Mouse (Mus musculus): ENCODE measurements around the gene Cartpt.
"Not testable (repeated sequence)": the region's sequence is repeated elsewhere in the genome, so short reads cannot be mapped to it uniquely, and the experiment has no call there.

Cartpt gene

DNA sequence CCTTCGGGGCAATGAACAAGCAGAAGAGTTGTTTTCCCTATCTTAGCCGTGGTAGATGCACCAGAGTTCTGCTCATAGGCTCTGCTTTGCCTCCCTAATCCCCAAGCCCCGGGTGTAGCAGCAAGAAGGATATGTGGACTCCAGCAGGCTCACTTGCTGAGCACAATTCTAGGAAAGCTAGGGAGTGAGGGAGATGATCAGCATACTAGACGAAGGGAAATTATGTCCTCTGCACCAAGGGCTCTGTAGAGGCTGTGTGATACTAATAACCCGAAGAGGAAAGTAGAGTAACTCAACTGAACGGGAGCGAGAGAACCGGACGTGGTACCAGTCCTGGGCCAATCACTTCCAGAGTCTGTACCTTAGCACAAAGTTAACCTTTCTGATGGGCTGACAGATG, at the start of gene Cartpt:
Gene Cartpt (minus strand): TSS at position 127 of the 400 bp plus-strand sequence.
- no peak for DNase-seq (ENCODE audit: low read depth, low spot score)

GRCm38 (mm10) chr13:99947417-99947816, 46.5 kb upstream of the Cartpt start:
- no peak for DNase-seq (ENCODE audit: low read depth, low spot score)

DNA sequence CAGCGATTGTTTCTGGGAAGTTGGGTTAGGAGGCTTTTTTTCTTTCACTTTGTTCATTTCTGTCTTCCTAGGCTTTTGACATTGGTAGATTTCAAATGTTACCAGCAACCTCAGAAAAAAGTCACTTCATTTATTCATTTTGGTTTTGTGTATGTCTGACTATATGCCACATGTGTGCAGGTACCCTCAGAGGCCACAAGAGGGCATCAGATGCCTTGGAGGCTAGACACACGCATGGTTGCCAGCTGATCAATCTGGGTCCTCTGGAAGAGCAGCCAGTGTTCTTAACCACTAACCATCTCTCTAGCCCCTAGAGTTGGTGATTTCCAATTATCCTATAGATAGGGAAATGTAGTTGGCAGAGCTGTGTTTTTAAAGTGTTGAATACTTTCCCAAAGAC, 42.6 kb upstream of the Cartpt start:
- no peak for DNase-seq (ENCODE audit: low read depth, low spot score)

DNA sequence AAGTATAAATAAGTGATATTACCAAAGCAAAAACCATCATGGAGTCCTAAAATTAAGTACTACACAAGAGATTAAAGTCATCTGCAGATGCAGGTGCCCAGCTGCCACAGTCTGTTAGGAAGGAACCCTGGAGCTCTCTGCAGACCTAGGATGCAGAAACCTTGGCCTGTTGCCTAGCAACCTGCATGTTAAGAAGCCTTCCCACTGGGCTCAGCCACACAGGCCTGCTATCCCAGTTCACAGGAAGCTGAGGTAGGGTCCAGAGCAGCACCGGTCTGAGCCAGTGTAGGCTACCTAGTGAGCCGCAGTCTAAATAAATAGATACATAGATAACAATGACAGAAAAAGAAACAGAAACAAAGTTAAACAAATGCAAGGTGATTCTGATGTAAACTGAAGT, 39.7 kb upstream of the Cartpt start:
- no peak for DNase-seq (ENCODE audit: low read depth, low spot score)

DNA sequence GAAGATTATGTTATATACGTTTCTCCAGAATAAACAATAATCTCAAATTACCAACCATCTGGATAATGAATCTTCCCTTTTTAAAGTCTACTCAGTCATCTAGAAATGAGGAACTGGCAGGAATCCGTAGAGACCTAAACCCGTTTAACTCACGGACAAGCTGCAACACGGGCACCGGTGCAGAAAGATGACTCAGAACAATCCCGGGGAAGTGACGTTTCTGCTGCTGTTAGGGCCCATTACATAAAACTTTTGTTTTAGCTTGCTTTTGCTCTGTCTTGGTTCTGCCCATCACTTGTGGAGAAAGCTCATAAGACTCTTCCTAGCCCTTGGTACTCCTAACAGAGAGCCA, 38.4 kb upstream of the Cartpt start:
- DNase-seq (ENCODE audit: low read depth, low spot score) = no peak

DNA sequence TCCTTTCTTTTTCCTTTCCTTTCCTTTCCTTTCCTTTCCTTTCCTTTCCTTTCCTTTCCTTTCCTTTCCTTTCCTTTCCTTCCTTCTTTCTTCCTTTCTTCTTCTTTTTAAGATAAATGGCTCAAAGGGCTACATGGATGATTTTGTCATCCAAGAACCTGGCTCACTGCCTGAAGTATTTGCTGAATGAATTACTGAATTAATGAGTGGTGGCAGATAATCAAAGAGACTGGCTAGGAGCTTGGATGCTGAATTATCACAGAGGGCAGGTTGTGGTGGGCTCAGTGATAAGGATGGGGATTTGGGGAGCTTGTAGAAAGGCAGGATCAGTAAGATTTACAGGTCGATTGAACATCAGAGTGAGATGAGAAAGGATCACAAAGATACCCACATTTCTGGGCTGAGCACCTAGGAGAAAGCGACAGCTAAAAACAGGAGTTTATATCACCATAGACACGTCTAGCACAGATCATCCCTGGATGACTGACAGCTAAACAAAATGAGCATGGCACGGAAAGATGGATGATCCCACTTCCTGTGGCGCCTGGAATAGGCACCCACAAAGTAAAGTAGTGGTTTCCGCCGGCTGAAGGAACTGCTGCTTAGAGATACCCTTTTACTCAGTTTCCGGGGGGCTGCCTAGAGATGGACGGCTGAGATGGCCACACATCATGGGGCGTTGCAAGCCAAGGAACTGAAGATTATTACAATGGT, 37.9 kb upstream of the Cartpt start:
- no peak for DNase-seq (ENCODE audit: low read depth, low spot score)

DNA sequence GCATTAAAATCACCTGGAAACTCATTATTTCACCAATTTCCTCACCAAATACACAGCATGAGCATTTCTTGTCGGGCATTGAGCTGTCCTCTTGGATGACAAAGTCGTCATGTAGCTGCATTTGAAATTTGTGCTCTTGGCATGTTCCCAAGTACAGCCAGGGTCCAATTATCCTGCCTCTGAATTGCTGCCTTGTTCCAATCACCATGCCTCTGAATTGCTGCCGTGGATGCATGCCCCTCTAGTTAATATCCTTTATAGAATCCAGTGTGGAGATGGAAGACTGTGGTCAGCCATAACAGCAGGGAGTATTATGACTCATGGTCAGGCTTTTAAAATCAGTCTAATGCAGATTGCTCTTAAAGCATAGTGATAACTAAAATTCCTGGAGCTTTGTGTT, 36.9 kb upstream of the Cartpt start:
- peak; percentile 31 for DNase-seq (ENCODE audit: low read depth, low spot score)

DNA sequence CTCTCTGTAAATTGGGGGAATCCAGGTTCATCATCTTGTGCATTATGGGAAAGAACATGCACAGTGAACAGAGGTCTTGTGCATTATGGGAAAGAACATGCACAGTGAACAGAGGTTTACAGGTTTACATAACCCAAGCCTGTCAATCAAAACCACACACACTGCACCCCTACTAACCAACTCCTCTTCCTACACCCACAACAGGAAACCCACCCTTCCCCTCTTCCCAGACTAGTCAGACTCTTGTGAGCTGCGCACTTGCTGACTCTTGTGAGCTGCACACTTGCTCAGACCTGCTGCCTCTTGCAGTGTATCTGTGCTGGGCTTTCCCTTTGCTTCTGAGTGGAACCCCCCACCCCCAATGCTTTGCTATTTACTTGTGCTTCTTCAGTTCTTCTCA, 31.5 kb upstream of the Cartpt start:
- no peak for DNase-seq (ENCODE audit: low read depth, low spot score)

- DNase-seq (ENCODE audit: low read depth, low spot score) = no peak
These were observed 30.6 kb upstream of the Cartpt start for GRCm38 (mm10) chr13:99931502-99931901.

DNA sequence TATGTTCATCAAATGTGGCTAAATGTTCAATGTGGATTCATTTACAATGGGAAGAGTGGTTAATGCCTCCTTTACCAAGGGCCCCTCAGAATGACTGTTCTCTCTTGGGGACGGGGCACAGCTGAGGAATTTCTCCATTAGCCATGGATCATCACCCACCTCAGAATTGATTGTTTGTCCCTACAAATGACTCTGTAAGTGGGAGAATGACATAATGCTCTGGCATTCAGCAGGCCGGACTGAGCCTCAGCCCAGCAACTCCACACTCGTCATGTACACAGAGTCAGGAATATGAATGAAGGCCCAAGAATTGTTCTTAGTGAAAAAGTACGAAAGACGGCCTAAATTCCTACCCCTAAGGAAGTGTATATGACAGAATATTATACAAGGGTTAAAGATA, 25.4 kb upstream of the Cartpt start:
- DNase-seq (ENCODE audit: low read depth, low spot score) = peak; percentile 9

GRCm38 (mm10) chr13:99915632-99916031, 14.7 kb upstream of the Cartpt start:
- DNase-seq (ENCODE audit: low read depth, low spot score) = no peak

- DNase-seq (ENCODE audit: low read depth, low spot score) = no peak
These were observed 366 bp downstream of the Cartpt start for GRCm38 (mm10) chr13:99900557-99900892.

- DNase-seq (ENCODE audit: low read depth, low spot score) = no peak
These were observed 978 bp downstream of the Cartpt start for GRCm38 (mm10) chr13:99899670-99900556.

DNA sequence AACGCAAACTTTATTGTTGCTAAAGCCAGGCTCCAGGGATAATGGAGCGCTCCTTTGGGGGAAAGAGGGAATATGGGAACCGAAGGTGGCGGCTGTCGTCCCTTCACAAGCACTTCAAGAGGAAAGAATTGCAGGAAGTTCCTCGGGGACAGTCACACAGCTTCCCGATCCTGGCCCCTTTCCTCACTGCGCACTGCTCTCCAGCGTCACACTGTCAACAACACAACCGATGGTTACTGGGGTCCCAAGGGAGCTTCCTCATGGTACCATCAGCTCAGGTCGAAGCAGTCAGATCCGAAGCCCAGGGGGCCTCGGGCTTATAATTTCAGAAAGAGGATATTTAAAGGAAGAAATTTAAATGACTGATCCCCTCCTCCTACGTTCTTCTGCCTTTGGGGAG, 2.1 kb downstream of the Cartpt start:
- no peak for DNase-seq (ENCODE audit: low read depth, low spot score)

DNA sequence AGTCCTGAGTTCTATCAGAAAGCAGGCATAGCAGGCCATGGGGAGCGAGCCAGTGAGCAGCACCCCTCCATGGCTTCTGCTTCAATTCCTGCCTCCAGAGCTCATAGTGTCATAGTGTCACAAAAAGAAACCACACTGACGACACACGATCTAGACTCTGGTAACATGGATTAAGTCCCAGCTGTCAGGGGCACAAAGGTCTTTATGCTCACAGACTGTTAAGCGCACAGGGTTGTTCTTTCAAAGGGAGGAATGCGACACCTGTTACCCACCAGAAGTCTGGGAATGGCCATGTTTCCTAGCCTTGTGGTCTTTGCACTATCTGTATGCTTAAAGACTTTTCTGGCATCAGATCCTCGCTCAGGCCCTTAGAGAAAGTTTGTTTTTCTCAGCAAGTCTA, 15.3 kb downstream of the Cartpt start:
- DNase-seq (ENCODE audit: low read depth, low spot score) = no peak

GRCm38 (mm10) chr13:99881774-99882173, 19.1 kb downstream of the Cartpt start:
- not testable (repeated sequence) for DNase-seq (ENCODE audit: low read depth, low spot score)

GRCm38 (mm10) chr13:99879696-99880095, 21.2 kb downstream of the Cartpt start:
- DNase-seq (ENCODE audit: low read depth, low spot score) = no peak

DNA sequence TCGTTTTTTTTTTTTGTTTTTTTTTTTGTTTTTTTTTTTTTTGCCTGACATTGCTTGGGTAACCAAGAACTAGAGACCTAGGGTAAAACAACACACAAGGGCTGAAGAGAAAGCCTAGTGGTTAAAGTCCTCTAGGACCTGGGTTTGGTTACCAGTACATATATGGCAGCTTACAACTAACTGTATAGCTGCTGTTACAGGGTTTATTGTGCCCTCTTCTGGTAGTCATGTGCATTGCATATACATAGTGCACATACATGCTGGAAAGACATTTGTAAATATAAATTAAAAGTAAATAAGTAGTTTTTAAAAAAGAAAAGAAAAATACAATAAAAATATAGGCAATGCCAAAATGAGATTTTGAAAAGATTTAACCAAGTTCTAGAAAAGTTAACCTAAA, 28.8 kb downstream of the Cartpt start:
- peak; percentile 10 for DNase-seq (ENCODE audit: low read depth, low spot score)

- no peak for DNase-seq (ENCODE audit: low read depth, low spot score)
These were observed 32.5 kb downstream of the Cartpt start for GRCm38 (mm10) chr13:99868438-99868837.

- no peak for DNase-seq (ENCODE audit: low read depth, low spot score)
These were observed 36.6 kb downstream of the Cartpt start for GRCm38 (mm10) chr13:99864331-99864730.

DNA sequence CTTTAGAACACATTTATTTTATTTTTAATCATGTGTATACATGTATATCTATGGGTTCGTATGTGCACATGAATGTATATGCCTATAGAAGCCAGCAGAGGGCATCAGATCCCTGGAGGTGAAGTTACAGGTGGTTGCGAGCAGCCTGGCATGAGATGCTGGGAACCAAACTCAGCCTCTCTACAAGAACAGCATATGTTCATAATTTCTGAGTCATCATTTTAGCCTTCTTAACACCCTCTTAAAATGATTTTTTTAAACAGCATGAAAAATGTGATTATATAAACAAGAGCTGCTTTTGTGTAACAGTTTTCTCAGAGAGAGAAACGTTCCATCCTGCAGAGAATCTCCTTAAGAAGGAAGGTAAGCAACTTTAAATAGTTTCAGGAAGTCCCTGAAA, 40.2 kb downstream of the Cartpt start:
- no peak for DNase-seq (ENCODE audit: low read depth, low spot score)

DNA sequence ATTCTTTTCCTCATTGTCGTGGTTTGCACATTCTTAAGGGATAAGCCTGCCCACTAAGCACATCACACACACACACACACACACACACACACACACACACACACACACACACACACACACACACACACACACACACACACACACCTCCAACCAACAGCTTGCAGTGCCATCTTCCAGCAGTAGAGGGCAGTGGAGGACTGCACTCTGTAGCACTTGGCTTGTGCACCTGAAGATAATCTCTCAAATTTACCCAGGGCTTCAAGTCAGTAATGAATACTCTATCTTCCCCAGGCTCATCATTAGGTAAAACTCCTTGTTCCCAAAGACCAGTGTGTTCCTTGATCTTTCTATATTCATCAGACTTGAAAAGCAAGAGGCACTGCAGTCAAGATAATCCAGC, 41.8 kb downstream of the Cartpt start:
- peak; percentile 70 for DNase-seq (ENCODE audit: low read depth, low spot score)

- peak; percentile 49 for DNase-seq (ENCODE audit: low read depth, low spot score)
These were observed 43.0 kb downstream of the Cartpt start for GRCm38 (mm10) chr13:99857879-99858278.

Data from 3T3-L1 (cell line).